Mouse (Mus musculus) liver, embryonic 14.5 days (tissue): ENCODE data around the gene Cxcr1.

Source experiments
- CTCF ChIP-seq: IDR thresholded peaks from 2 replicates; pipeline ENCODE4 v1.5.1; 2016; ENCODE audit warnings: antibody characterized with exemption, low read depth, control low read depth
- EP300 ChIP-seq: IDR thresholded peaks from 2 replicates; pipeline ENCODE4 v1.6.1; 2016; ENCODE audit warnings: antibody characterized with exemption, low read depth

DNA sequence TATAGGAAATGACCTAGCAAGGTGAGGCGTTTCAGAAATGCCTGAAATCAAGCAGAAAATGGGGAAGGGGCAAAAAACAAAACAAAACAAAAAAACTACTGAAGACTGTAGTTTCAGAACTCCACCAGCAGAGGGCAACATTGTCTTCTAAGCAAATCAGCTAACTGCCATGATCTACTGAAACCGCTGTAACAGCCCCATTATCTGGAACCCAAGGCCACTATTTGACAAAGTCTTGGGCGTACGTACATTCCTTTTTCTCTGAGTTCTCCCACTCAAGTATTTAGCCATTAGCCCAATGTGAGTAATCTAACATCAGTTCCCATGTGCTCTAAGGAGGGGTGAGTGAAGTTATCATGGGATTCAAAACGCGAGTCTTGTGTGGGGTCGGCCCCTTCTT lies 11.4 kb upstream of the Cxcr1 start:
- TF ChIP-seq EP300 (no peak), CTCF (peak; percentile 81)
